Mouse (Mus musculus): ENCODE results near the gene Ppil4. TPM values are rescaled to one million over a fixed set of nuclear protein-coding genes. Genes with fewer than 3 reads are reported as not detected.
"Not testable (repeated sequence)": the region's sequence is repeated elsewhere in the genome, so short reads cannot be mapped to it uniquely, and the experiment has no call there.

Gene Ppil4
- polyA plus RNA-seq (2012; rRNA removed), result 17.4 and 26.0 TPM in 2 replicates

DNA sequence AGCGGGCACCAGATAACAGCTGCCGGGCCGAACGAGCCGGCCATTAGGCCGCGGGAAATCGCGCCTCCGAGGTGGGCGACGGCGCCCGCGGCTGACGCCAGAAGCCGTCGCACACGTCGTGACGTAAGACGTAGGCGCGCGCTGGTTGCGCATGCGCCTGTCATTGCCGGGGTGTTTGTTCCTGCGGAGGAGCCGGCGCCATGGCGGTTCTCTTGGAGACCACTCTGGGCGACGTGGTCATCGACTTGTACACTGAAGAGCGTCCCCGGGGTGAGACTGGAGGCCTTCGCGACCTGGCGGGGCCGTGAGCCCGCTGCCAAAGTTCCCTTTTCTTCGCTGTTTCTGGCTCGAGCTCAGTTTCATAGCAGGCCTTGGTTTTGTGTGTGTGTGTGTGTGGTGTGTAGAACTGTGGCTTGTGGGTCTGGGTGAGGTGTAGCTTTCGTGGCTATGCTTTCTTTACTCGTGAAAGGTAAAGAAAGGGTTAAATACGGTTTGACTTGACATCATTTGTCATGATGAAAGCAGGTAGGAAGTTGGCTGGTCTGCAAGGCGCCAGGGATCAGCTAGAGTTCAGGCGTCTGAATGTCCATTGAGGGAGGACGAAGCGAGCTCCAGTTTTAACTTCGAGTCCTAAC, at the start of gene Ppil4, which contains the start of gene Ginm1:
Gene Ppil4 (plus strand): TSS at position 141 of the 635 bp plus-strand sequence.
Gene Ginm1 (minus strand): TSS at position 74 of the 635 bp plus-strand sequence.
- DNase-seq (ENCODE audit: low read depth), result peak; percentile 97
- TF ChIP-seq POLR2A (IDR thresholded peaks at IDR 0.05; ENCODE audit: borderline replicate concordance, extremely low read depth, insufficient read depth, insufficient read length, poor library complexity, severe bottlenecking), result peak; percentile 95
- no peak for TF ChIP-seq CTCF (IDR thresholded peaks at IDR 0.05; ENCODE audit: borderline replicate concordance, extremely low read depth, insufficient read depth, insufficient read length)

DNA sequence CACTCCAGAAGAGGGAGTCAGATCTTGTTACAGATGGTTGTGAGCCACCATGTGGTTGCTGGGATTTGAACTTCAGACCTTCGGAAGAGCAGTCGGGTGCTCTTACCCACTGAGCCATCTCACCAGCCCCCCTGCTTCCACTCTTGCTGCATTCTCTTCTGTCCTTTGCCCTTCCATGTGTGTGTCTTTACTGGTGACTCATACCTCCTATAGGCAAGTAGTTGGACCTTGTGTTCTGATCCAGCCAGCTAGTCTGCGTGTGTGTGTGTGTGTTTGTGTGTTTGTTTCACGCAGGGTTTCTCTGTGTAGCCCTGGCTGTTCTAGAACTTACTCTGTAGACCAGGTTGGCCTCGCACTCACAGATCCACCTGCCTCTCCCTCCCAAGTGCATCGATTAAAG, 47.2 kb upstream of the Ppil4 start:
- not testable (repeated sequence) for DNase-seq (ENCODE audit: low read depth)

GRCm38 (mm10) chr10:7748752-7749151, 43.9 kb upstream of the Ppil4 start:
- TF ChIP-seq POLR2A (IDR thresholded peaks at IDR 0.05; ENCODE audit: borderline replicate concordance, extremely low read depth, insufficient read depth, insufficient read length, poor library complexity, severe bottlenecking), result no peak
- no peak for TF ChIP-seq CTCF (IDR thresholded peaks at IDR 0.05; ENCODE audit: borderline replicate concordance, extremely low read depth, insufficient read depth, insufficient read length)
- no peak for DNase-seq (ENCODE audit: low read depth)

DNA sequence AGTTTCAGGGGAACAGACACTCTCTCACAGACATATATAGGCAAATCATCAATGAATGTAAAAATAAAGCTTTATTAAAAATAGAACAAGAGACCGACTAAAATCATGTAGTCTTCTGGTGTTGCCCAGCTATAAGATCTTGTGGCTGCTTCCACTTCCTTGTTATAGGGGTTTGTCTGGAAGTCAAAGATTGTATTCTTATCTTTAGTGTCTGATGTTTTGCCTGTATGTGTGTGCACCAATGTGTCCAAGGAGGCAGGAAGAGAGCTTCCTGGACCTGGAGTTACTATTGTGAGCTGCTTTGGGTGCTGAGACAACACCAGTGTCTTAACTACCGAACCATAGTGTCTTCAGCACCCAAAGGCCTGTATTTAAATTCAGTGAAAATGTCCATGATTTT, 35.1 kb upstream of the Ppil4 start:
- DNase-seq (ENCODE audit: low read depth), result no peak
- TF ChIP-seq POLR2A (IDR thresholded peaks at IDR 0.05; ENCODE audit: borderline replicate concordance, extremely low read depth, insufficient read depth, insufficient read length, poor library complexity, severe bottlenecking) (no peak), CTCF (IDR thresholded peaks at IDR 0.05; ENCODE audit: borderline replicate concordance, extremely low read depth, insufficient read depth, insufficient read length) (no peak)

DNA sequence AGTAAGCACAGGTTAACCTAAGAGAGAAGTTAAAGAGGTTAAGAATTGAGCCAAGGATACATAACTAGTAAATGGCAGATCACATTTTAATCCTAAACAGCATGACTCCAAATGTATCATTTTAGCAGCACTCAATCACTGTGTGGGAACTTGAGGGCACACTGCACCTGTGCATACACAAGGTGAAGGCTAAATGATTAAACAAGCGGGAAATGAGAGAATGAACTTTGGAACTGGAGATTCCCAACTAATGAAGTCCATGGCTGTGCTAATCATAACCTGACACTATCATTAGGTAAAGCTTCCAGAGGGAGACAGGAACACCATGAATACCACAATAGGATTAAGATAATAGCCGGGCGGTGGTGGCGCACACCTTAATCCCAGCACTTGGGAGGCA, 20.3 kb upstream of the Ppil4 start:
- TF ChIP-seq POLR2A (IDR thresholded peaks at IDR 0.05; ENCODE audit: borderline replicate concordance, extremely low read depth, insufficient read depth, insufficient read length, poor library complexity, severe bottlenecking) (no peak), CTCF (IDR thresholded peaks at IDR 0.05; ENCODE audit: borderline replicate concordance, extremely low read depth, insufficient read depth, insufficient read length) (no peak)
- no peak for DNase-seq (ENCODE audit: low read depth)

DNA sequence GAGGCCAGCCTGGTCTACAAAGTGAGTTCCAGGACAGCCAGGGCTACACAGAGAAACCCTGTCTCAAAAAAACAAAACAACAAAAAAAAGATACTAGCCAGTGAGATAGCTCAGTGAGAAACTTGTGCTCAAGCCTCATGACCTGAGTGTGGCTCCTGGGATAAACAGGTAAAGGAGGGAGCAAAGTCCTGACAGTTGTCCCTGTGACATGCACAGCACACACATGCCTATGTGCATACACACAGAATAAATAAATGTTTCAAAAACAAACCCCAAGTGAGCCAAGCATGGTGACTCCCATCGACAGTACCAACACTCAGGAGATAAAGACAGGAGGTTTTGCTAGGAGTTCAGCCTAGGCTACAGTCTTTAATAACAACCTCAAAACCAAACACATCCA, 19.9 kb upstream of the Ppil4 start:
- no peak for DNase-seq (ENCODE audit: low read depth)
- TF ChIP-seq CTCF (IDR thresholded peaks at IDR 0.05; ENCODE audit: borderline replicate concordance, extremely low read depth, insufficient read depth, insufficient read length) (no peak), POLR2A (IDR thresholded peaks at IDR 0.05; ENCODE audit: borderline replicate concordance, extremely low read depth, insufficient read depth, insufficient read length, poor library complexity, severe bottlenecking) (no peak)

DNA sequence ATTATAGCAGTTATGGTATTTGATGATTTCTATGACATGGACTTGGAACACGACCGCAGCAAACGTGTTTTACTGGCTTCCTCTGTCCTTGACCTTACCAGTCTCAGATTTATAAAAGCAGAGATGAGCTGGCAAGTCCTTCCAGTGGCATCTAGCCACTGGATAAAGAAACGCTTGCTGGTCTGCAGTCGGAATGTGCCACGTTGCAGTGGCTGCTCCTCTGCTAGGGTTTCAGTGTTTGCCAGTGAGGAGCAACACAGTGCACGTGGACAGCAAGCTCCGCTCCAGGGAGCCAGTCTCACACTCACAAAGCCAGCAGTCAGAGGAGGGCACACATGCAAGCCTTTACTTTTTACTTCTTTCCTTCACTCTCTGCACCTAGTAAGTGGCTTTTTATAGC, 17.3 kb upstream of the Ppil4 start:
- TF ChIP-seq CTCF (IDR thresholded peaks at IDR 0.05; ENCODE audit: borderline replicate concordance, extremely low read depth, insufficient read depth, insufficient read length) (no peak), POLR2A (IDR thresholded peaks at IDR 0.05; ENCODE audit: borderline replicate concordance, extremely low read depth, insufficient read depth, insufficient read length, poor library complexity, severe bottlenecking) (no peak)
- DNase-seq (ENCODE audit: low read depth), result no peak

GRCm38 (mm10) chr10:7778361-7778760, 14.3 kb upstream of the Ppil4 start:
- TF ChIP-seq CTCF (IDR thresholded peaks at IDR 0.05; ENCODE audit: borderline replicate concordance, extremely low read depth, insufficient read depth, insufficient read length) (no peak), POLR2A (IDR thresholded peaks at IDR 0.05; ENCODE audit: borderline replicate concordance, extremely low read depth, insufficient read depth, insufficient read length, poor library complexity, severe bottlenecking) (no peak)
- DNase-seq (ENCODE audit: low read depth), result no peak

- DNase-seq (ENCODE audit: low read depth), result no peak
- TF ChIP-seq CTCF (IDR thresholded peaks at IDR 0.05; ENCODE audit: borderline replicate concordance, extremely low read depth, insufficient read depth, insufficient read length) (no peak), POLR2A (IDR thresholded peaks at IDR 0.05; ENCODE audit: borderline replicate concordance, extremely low read depth, insufficient read depth, insufficient read length, poor library complexity, severe bottlenecking) (no peak)
Measured at GRCm38 (mm10) chr10:7779751-7780237, 12.9 kb upstream of the Ppil4 start.

- TF ChIP-seq CTCF (IDR thresholded peaks at IDR 0.05; ENCODE audit: borderline replicate concordance, extremely low read depth, insufficient read depth, insufficient read length), result no peak
- peak; percentile 76; the same call in 1 of the 2 replicates for TF ChIP-seq POLR2A (IDR thresholded peaks at IDR 0.05; ENCODE audit: borderline replicate concordance, extremely low read depth, insufficient read depth, insufficient read length, poor library complexity, severe bottlenecking)
- DNase-seq (ENCODE audit: low read depth), result peak; percentile 94
Measured at GRCm38 (mm10) chr10:7780238-7781176, 12.2 kb upstream of the Ppil4 start.

GRCm38 (mm10) chr10:7781214-7781613, 11.5 kb upstream of the Ppil4 start:
- no peak for DNase-seq (ENCODE audit: low read depth)
- TF ChIP-seq CTCF (IDR thresholded peaks at IDR 0.05; ENCODE audit: borderline replicate concordance, extremely low read depth, insufficient read depth, insufficient read length) (no peak), POLR2A (IDR thresholded peaks at IDR 0.05; ENCODE audit: borderline replicate concordance, extremely low read depth, insufficient read depth, insufficient read length, poor library complexity, severe bottlenecking) (no peak)

Measured in brain, embryonic 14.5 days (tissue).